Mouse (Mus musculus): ENCODE results near the gene Tmem33. TPM values are rescaled to one million over a fixed set of nuclear protein-coding genes. Genes with fewer than 3 reads are reported as not detected.

The Tmem33 gene
- total RNA-seq (2021), result 10 to 100 TPM; 83.7 to 86.8 TPM
- long read RNA-seq, experiment 1, full-length matches to known transcripts, result 81 of 97 reads
- long read RNA-seq, experiment 1, partial matches to known transcripts, result 6 of 97 reads
- long read RNA-seq, experiment 1, other reads (novel, unspliced or antisense), result 10 of 97 reads
- long read RNA-seq, experiment 2, full-length matches to known transcripts, result 67 of 82 reads
- long read RNA-seq, experiment 2, partial matches to known transcripts, result 2 of 82 reads
- long read RNA-seq, experiment 2, other reads (novel, unspliced or antisense), result 13 of 82 reads

DNA sequence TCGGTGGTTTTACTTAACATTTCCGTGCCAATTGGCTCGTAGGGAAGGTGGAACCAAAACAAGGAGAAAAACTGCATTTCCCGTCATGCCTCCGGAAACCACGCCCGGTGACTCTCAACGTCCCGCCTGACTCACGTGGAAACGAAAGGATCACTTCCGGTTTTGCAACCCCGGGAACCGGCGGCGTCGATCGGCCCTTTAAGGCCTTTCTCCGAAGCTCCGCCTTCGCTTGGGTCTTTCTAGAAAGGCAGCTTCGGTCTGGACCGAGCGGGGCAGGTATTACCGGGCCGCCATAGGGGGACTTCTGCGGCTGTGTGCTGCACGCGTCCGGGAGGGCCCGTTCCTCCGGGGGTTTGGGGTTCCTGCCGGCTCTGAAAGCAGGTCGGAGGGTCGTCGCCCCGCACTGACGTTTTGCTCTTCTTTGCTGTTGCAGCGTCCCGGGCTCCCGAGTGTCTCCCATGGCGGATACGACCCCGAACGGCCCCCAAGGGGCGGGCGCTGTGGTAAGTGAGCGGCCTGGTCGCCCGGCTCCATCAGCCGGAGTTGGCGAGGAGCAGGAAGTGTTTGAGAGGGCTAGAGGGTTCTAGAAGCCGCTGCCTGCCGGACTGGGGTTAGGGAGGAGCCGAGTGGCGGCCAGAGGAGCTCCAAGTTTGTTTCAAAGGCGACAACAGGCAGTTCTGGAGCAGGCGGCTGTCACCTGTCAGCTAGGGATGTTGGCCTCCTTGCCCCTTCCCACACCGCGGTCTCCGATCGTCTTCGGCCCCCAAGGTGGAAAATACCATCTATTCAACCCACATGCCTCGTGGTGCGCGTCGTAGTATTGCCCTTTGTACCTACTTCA lies at the start of gene Tmem33:
TSS of gene Tmem33 (plus strand) at position 35 of the 841 bp plus-strand sequence.
- peak; percentile 94 for DNase-seq (ENCODE audit: low spot score in 2 of 2)
- intact Hi-C loops (cut with DNase I), result no loop called here

DNA sequence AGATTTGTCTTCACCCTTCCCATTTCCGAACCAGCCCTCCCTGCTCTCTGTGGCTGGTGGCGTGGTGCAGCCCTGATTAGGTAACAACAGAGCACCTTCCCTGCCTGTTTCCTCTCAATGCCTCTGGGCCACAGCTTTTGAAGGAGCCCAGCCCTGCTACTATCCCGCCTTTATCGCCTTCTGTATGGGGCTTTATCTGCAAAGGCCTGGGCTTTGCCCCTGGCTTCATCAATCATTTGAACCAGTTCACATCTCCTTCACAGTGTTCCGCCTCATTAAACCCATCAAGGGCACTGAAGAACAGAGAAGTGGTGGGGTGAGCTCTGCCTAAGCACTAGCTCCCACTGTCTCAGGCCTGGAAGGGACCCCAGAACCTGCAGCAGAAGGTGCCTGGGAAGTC lies 47.2 kb upstream of the Tmem33 start:
- DNase-seq (ENCODE audit: low spot score in 2 of 2), result no peak
- intact Hi-C loops (cut with DNase I), result no loop called here

DNA sequence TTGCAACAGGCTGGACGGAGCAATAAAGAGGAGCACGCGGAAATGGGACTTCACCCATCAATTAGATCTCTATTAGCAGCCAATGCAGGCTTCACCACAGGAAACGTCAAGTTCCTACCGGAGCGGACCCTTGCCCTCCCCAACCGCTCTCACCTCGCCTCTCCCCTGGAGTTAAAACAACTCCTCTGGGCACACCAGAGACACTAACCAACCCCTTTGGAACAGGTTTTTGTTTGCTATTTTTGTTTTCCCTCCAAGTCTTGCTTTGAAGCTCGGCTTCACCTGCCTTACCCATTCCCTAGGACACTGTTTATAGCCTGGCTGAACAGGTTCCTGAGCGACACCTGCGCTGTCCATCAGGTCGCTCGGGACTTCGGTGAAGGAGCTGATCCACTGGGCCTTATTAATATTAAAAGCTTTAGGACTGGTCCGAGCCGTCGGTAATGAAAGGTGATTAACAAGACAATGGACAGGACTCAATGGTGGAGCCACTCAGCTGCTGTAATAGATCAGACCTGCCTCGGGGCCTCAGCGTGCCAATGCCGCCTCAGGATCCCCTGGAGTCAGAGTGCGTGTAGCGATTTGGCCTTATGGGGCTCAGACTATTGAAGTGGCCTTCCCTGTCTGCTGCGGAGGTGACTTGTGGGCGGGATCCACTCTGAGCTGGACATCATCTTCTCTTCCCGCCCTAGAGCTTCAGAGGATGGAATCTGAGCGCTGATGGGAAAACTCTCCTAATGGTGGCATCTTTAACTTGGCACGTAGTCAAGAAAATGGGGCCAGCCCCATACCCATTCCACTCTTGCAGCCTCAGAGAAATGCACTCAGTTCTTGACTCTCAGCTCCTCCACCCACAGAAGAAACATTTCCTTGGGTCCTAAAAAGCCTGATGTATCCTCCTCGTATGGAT lies 45.0 kb upstream of the Tmem33 start:
- intact Hi-C loops (cut with DNase I), result no loop called here
- DNase-seq (ENCODE audit: low spot score in 2 of 2), result no peak

DNA sequence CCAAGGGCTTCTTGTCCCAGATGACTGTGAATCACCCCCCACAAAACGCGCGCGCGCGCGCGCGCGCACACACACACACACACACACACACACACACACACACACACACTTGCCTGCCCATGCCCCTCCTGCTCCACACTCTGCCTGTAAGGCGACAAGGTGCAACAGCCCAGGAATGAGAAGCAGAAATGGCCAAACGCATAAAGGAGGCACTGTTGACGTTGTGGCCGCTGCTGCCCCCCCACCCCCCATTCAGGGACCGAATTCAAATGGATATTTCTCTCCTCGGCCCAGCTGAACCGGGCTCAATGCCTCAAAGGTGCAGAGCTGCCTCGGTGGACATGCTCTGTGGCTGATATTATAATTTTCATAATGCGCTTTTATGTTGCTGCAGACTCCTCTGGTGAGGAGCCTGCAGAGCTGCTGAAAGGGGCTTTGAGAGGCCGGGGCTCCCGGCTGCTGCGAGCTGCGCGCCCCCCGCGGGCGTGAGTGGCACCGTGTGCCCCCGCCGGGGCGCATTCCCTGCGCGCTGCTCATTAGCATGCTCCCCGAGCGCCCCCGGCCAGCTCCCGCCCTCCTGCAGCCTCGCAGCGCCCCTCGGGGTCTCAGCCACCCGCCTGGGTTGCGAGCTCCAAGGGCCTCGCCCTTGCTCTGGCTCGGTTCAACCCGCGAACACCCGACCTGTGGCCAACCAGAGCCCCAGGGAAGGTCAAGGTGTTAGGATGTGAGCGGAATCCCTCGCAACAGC lies 44.2 kb upstream of the Tmem33 start:
- intact Hi-C loops (cut with DNase I), result no loop called here
- no peak for DNase-seq (ENCODE audit: low spot score in 2 of 2)

DNA sequence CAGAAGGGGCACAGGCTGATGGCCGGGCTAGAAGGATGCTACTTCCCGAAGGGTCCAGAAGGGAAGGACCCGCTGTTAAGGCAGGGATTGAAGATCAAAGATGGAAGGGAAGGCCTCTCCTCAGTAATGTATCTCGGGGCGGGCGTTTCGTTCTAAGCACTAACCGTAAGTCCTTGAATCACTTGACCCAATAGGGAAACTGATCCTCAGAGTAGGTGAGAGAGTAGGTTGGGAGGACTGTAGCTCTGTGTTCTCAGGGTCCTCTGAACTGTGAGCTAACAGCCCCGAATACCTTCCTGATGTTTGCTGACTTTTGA lies 43.6 kb upstream of the Tmem33 start:
- DNase-seq (ENCODE audit: low spot score in 2 of 2), result no peak
- intact Hi-C loops (cut with DNase I), result no loop called here

DNA sequence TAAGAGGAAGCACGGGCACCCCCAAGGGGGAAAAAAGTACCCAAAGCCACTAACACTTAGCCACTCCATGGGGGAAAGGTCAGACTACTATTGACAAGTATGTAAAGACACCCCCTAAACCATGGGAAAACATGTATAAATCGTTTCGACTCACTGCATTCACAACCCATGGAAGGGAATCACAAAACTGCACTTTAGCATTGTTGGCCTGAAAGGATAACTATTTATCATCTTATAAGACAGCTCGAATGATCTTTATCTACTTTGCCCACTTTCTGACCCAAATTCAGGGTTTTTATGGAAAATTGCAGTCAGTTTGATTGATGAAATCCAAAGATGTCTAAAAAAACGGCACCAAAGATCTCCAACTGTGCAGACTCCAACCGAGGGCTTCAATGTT lies 38.5 kb upstream of the Tmem33 start:
- intact Hi-C loops (cut with DNase I), result no loop called here
- no peak for DNase-seq (ENCODE audit: low spot score in 2 of 2)

DNA sequence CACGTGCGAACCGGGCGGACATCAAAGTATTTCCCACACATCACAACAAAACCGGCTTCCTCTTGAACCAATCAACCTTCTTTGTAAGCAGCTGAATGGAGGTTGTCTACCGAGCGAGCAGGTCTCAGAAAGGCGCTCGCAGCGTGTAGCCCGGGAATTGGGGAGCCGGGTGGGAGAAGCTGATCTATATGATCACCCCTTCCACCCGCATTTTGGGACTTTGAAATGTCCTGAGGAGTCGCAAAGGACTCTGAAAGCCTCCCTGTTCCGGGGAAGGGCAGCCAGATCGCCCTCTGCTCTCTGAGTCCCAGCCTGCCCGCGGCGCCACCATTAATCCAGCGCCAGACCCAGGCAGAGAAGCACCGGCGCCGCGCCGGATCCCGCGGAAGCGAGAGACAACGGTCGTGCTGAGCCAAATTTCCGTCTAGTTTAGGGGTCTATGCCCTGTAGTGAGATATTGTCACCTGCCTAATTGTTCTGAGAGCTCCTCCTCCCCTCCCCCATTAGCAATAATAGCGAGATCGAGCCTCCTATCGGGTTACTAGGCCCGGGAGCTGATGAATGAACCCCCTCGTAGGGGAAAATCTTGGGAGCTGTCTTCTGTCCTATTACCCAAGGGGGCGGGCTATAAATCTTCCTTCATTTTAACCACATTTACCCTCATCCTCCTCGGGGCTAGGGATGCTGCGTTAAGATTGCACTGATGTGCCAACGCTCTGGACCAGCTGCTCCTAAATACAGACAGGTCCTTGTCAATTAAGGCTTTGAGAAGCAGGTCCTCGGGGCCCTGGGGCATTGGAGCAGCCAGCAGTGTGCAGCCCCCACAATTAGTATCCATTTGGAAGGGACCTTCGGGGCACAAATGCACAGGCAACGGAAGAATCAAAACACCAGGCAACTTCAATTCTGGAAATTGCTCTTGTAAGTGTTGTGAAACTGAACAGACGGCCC lies 37.6 kb upstream of the Tmem33 start:
- intact Hi-C loops (cut with DNase I), result no loop called here
- no peak for DNase-seq (ENCODE audit: low spot score in 2 of 2)

DNA sequence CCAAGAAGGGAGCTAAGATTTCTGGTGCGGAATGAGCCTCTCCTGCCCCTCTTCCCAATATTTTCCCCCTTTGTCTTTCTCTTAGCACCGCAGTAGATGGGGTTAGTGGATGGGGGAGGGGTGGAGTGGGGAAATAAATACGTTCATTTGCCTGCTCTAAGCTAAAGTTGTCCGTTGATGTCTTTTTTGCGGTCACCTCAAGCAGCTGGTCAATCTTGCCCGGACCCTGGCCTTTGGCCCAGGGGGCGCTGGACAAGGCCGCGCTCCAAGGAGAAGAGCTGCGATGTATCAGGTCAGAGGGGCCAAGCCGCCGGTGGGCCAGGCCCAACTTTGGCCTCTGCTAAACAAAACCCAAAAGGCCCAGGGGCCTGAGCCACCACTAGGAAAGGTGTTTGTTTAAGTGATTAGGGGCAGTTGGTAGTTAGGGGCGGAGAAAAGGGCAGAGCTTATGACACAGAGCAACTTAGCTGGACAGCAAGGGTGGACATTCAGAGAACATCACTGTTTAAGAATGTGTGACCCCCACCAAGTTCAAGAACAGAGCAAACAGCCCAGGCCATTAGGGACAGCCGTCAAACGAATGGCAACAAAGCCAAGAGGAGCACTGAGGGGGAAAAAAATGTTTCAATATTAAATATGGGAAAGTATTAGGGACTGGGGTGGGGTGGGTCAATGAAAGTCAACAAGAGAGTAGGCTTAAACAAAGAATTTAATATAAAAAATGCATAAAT lies 36.8 kb upstream of the Tmem33 start:
- no peak for DNase-seq (ENCODE audit: low spot score in 2 of 2)
- intact Hi-C loops (cut with DNase I), result no loop called here

DNA sequence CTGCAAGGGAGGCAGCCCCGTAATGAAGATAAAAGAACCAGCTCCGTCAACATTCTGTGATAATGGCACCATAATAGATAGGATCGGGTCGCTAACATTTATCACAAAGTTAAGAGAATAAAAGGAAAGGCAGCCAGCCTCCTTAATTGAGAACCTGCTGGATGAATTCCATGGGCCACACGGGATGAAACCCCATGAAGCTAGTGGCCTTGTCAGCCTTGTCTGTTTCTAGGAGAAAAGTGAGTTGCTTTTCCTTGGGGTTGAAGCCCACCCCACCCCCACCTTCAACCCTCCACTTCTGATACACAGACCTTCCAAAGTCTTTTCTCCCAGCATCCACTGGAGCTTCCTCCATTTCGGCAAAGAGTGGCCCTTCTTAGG lies 36.3 kb upstream of the Tmem33 start:
- DNase-seq (ENCODE audit: low spot score in 2 of 2), result no peak
- intact Hi-C loops (cut with DNase I), result no loop called here

DNA sequence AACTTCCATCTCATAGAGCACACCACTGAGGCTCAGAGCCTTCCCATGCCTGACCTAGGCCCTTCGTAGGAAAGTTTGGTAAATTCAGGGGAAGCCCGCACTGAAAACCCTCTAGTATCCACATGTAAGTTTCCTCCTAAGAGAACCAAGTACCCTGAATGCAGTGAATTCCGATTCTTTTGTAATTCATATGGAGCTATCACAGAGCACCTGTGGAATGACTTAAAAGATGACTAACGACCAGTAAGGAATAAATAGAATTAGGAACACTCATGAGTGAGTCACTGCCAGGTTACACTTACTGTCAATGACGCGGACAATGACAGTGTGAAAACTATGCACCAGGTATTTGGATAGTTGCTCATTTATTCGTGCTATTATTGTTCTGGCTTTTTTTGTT lies 34.6 kb upstream of the Tmem33 start:
- DNase-seq (ENCODE audit: low spot score in 2 of 2), result no peak
- intact Hi-C loops (cut with DNase I), result no loop called here

DNA sequence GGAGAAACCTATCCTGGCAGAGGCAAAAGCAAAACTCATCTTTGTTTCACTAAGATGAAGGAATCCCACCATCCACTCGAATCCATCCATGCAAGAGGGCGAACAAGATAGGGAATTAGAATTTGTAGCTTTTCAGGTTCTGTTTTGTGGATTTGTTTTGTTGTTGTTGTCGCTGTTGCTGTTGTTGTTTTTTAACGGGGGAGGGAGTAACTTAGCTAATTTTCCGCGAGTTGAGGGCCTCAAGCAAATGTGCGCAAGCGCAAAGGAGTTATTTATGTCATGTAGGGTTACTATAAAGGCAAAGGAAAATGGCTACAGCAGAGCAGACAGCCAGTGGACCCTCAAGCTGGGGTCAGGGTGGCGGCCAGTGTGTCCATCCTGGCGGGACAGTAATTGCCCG lies 33.1 kb upstream of the Tmem33 start:
- intact Hi-C loops (cut with DNase I), result no loop called here
- no peak for DNase-seq (ENCODE audit: low spot score in 2 of 2)

DNA sequence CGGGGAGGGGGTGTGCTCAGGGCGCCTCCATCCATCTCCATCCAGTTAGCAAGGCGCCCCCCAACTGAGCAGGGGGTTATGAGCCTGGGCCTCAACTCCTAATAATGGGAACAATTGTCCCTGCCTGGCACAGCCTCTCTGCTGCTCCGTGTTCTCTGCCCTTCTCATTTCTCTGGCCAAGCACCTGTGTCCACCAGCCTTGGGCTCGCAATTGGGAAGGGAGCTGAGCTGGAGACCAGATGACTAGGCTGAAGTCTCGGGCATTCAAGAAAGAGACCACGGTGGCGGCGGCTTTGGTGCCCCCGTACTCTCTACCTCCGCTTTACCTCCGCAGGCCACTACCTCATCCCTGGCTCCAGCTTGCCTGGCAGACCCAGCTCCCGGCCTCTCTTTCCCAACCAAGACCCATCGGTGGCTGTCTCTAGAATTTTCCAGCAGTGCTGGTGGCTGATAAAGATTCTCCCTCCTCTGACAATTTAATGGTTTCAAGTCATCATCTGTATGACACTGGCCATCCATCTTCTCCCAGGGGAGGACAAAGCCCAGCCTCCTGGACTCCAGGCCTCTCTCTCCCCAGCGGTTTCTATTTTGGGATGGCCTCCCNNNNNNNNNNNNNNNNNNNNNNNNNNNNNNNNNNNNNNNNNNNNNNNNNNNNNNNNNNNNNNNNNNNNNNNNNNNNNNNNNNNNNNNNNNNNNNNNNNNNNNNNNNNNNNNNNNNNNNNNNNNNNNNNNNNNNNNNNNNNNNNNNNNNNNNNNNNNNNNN lies 32.5 kb upstream of the Tmem33 start:
- intact Hi-C loops (cut with DNase I), result no loop called here

DNA sequence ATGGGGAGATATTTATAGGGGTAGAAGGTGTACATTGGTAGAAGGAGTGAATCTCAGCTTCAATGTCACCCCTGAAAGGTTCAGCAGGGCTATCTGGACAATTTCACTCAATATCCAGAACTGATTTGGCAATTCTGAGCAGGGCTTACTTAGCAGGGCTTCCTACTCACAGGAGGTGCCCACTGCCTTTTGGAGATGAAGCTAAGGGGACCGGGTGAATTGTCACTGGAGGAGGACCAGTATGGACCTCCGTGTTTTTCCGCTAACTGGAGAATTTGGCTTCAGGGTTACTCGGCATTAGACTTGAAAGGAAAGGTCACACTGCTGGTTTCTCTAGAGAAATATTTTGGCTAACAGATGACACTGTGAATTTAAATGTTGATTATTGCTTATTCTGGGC lies 25.7 kb upstream of the Tmem33 start:
- intact Hi-C loops (cut with DNase I), result loop anchor here (5.0 kb wide), 2 partner anchors 187 to 537 kb away; no protein-coding TSS in a partner anchor
- DNase-seq (ENCODE audit: low spot score in 2 of 2), result no peak

More for the DNA sequence above, 32.5 kb upstream of the Tmem33 start:
- no peak for DNase-seq (ENCODE audit: low spot score in 2 of 2)

DNA sequence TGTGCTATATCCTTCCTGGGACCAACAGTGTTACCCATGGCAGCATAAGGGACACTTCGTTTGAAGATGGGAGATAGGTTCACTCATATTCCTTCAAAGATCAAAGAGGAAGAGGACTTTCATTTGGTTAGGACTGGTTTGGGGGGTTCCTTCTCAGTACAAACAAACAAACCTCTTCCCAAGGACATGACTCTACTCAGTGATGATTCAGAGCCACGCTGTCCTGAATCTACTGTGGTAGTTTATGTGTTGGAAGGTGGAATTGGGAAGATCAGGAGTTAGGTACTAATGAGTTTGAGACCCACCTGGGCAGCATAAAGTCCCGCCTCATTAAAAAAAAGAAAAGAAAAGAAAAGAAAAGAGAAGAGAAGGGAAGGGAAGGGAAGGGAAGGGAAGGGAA lies 24.9 kb upstream of the Tmem33 start:
- no peak for DNase-seq (ENCODE audit: low spot score in 2 of 2)
- intact Hi-C loops (cut with DNase I), result loop anchor here (5.0 kb wide), 1 partner anchor 538 kb away; no protein-coding TSS in a partner anchor

DNA sequence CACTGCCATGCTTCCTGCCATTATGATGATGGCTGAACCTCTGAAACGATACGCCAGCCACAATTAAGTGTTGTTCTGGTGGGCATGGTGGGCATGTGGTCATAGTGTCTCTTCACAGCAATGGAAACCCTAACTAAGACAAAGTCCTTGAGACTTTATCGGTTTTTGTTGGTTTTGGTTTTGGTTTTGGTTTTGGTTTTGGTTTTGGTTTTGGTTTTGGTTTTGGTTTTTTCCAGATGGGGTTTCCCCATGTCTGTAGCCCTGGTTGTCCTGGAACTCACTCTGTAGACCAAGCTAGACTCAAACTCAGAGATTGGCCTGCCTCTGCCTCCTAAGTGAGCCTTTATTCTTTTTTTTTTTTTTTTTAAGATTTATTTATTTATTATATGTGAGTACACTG lies 23.8 kb upstream of the Tmem33 start:
- DNase-seq (ENCODE audit: low spot score in 2 of 2), result no peak
- intact Hi-C loops (cut with DNase I), result loop anchor here (5.0 kb wide), 1 partner anchor 539 kb away; no protein-coding TSS in a partner anchor

DNA sequence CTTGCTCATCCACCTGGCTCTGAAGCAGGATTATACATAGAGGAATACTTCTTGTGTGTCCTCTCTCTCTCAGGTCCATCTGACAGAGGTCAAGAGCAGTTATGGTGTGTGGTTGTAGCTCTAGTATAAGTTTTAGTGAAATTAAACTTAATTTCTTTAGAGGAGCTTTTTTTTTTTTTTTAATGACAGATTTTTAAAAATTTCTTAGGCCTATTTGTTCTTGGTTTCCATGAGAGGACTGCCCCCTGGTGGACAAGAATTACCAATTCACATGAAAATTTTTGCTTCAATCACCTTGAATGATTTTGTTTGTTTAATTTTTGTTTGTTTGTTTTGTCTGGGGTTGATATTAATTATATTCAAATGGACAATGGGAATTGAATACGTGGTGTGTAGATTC lies 22.1 kb upstream of the Tmem33 start:
- intact Hi-C loops (cut with DNase I), result loop anchor here (5.0 kb wide), 1 partner anchor 541 kb away; no protein-coding TSS in a partner anchor
- DNase-seq (ENCODE audit: low spot score in 2 of 2), result peak in 1 of 2 experiments; percentile 49

DNA sequence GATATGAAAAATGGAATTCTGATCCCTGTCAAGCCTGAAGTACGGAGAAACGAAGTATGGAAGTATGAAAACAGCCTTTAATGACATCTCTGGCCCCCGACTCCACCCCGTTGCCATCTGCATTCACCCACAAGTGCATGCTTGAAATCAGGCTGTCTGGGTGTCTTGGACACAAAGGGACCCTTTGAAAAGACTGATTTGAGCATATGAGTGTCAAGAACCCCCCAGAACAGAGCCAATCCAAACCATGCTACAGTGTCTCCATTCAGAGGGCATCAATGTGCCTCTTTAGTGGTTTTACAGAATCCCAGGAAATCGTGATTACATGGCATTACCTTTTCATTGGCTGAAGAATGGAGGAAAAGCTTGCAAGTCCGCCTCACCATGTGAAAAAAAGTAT lies 18.7 kb upstream of the Tmem33 start:
- DNase-seq (ENCODE audit: low spot score in 2 of 2), result no peak
- intact Hi-C loops (cut with DNase I), result no loop called here

All from left cerebral cortex, postnatal 14 days (tissue).